Mouse (Mus musculus): Measurements from ENCODE around the gene Il6ra.

DNA sequence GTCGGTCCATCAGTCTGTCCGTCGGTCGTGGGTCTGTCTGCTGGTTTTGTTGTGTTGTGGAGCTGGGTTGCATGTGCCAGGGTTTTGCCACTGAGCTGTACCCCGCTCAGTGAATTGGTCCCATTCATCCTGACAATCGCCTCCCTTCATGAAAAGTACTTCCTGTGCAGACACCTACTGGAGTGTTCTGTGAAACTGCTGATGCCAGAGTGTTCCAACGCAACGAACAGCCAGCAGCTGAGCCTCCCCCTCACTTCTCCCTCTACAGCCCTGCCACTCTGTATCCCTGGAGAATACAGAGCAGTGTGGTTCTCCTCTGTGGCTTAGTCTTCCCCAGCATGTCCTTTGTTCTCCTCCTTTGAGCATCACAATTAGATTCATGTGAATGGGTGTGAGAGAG, 54.1 kb downstream of the Il6ra start:
- TF ChIP-seq POLR2A (IDR thresholded peaks at IDR 0.05; ENCODE audit: extremely low read depth, insufficient read depth, low read length): peak; percentile 44; the same call in 1 of the 2 replicates
- no peak for TF ChIP-seq CTCF (IDR thresholded peaks at IDR 0.05; ENCODE audit: extremely low read depth, insufficient read depth, low read length)
